Mouse (Mus musculus) cerebellum, adult 2 months (tissue): ENCODE data around the gene 4931428L18Rik. TPM values are rescaled to one million over a fixed set of nuclear protein-coding genes. Genes with fewer than 3 reads are reported as not detected.
A peak's percentile ranks its signal among the peaks of the same experiment; 100 is the strongest.

Experiments
- DNase-seq, 2 experiments: peaks; one replicate each; pipeline ENCODE4 v3.0.0; 2021
- H3K27ac ChIP-seq: fragments of 200-500 bp; 2 replicates; pipeline ENCODE4 v1.5.1; 2012; ENCODE audit warnings: low read length, control low read depth, inconsistent platforms; ENCODE audit not compliant: insufficient read depth
- H3K27me3 ChIP-seq: fragments of 200-500 bp; 2 replicates; pipeline ENCODE4 v1.6.1; 2012; ENCODE audit warnings: inconsistent platforms, mild to moderate bottlenecking, low read length, moderate library complexity; ENCODE audit not compliant: control insufficient read depth, insufficient read depth
- H3K4me1 ChIP-seq: fragments of 200-500 bp; 2 replicates; pipeline ENCODE4 v1.6.1; 2011; ENCODE audit warnings: low read length; ENCODE audit not compliant: control insufficient read depth, insufficient read depth
- H3K4me3 ChIP-seq: fragments of 200-500 bp; replicated peaks from 2 replicates; pipeline ENCODE3; 2011; ENCODE audit warnings: mild to moderate bottlenecking, low read depth, low read length, control low read depth; ENCODE audit not compliant: insufficient read depth
- CTCF ChIP-seq: fragments of 200-500 bp; IDR thresholded peaks from 2 replicates; pipeline ENCODE4 v1.5.1; 2011; ENCODE audit warnings: low read depth, mild to moderate bottlenecking, control low read depth, low read length, moderate library complexity, borderline replicate concordance; ENCODE audit not compliant: insufficient read depth
- POLR2A ChIP-seq: fragments of 200-500 bp; IDR thresholded peaks from 2 replicates; pipeline ENCODE4 v1.6.1; 2011; ENCODE audit warnings: low read length, control low read depth, borderline replicate concordance; ENCODE audit not compliant: insufficient read depth
- WGBS: fragments of 180-500 bp; shearing (Covaris S2); methylation state at CpG from one replicate; pipeline ENCODE4 v1.1.7; 2018; 5-methylcytosine and 5-hydroxymethylcytosine counted together
- polyA plus RNA-seq: library from polyadenylated mRNA; depleted of rRNA; stranded (reverse); fragments of >200 nt; gene quantifications from 2 replicates; pipeline ENCODE4 v1.2.3, GENCODE M21; 2012

Gene 4931428L18Rik
- polyA plus RNA-seq, 1 experiment: not detected

- no peak for DNase-seq
- WGBS: 88% methylated on average over 7 of the region's 7 CpGs
- Histone ChIP-seq H3K4me1 (peaks cover 4% of the 10 kb centered on the region; the same call in 1 of the 2 replicates), H3K27ac (no peak overlapping the region), H3K27me3 (no peaks in the 10 kb centered on the region), H3K4me3 (no peak overlapping the region)
- TF ChIP-seq POLR2A: no peak
- no peak for TF ChIP-seq CTCF
Measured at GRCm38 (mm10) chr1:31165326-31166121, 57.0 kb downstream of the 4931428L18Rik start.

GRCm38 (mm10) chr1:31164527-31165189 is 57.8 kb downstream of the 4931428L18Rik start:
- Histone ChIP-seq H3K27me3 (no peaks in the 10 kb centered on the region), H3K4me3 (no peak overlapping the region), H3K27ac (no peak overlapping the region), H3K4me1 (peaks cover 4% of the 10 kb centered on the region; the same call in 1 of the 2 replicates)
- no peak for TF ChIP-seq POLR2A
- no peak for TF ChIP-seq CTCF
- DNase-seq: peak in 1 of 2 experiments; percentile 3
- WGBS: 31% methylated on average over 18 of the region's 18 CpGs

- H3K27me3 ChIP-seq: no peaks in the 10 kb centered on the region
- H3K27ac ChIP-seq: no peak overlapping the region
- DNase-seq: no peak
- WGBS: 90% methylated on average over 2 of the region's 2 CpGs
- no peak for TF ChIP-seq POLR2A
- TF ChIP-seq CTCF: no peak
- H3K4me3 ChIP-seq: no peak overlapping the region
- H3K4me1 ChIP-seq: no peaks in the 10 kb centered on the region
Measured at GRCm38 (mm10) chr1:31156884-31157283, 65.6 kb downstream of the 4931428L18Rik start.

- Histone ChIP-seq H3K27ac (no peak overlapping the region), H3K4me1 (no peaks in the 10 kb centered on the region), H3K27me3 (no peaks in the 10 kb centered on the region), H3K4me3 (no peak overlapping the region)
- DNase-seq: no peak
- TF ChIP-seq CTCF: no peak
- no peak for TF ChIP-seq POLR2A
- 89% methylated on average over 2 of the region's 2 CpGs for WGBS
Measured at GRCm38 (mm10) chr1:31156185-31156584, 66.3 kb downstream of the 4931428L18Rik start.

GRCm38 (mm10) chr1:31153793-31154349 is 68.6 kb downstream of the 4931428L18Rik start:
- peak; percentile 27 to 48 for DNase-seq
- Histone ChIP-seq H3K27ac (no peak overlapping the region), H3K4me3 (no peak overlapping the region), H3K4me1 (no peaks in the 10 kb centered on the region), H3K27me3 (no peaks in the 10 kb centered on the region)
- WGBS: 24% methylated on average over 7 of the region's 7 CpGs
- TF ChIP-seq CTCF: peak; percentile 59; the same call in 1 of the 2 replicates
- no peak for TF ChIP-seq POLR2A

GRCm38 (mm10) chr1:31152799-31153426 is 69.6 kb downstream of the 4931428L18Rik start:
- H3K27ac ChIP-seq: no peak overlapping the region
- H3K4me1 ChIP-seq: no peaks in the 10 kb centered on the region
- 65% methylated on average over 2 of the region's 2 CpGs for WGBS
- TF ChIP-seq CTCF (no peak; the same call in 1 of the 2 replicates), POLR2A (no peak)
- H3K27me3 ChIP-seq: no peaks in the 10 kb centered on the region
- no peak overlapping the region for H3K4me3 ChIP-seq
- no peak for DNase-seq

- DNase-seq: no peak
- H3K27me3 ChIP-seq: no peaks in the 10 kb centered on the region
- no peak for TF ChIP-seq CTCF
- TF ChIP-seq POLR2A: no peak
- H3K4me1 ChIP-seq: no peaks in the 10 kb centered on the region
- H3K4me3 ChIP-seq: no peak overlapping the region
- no peak overlapping the region for H3K27ac ChIP-seq
- whole genome bisulfite sequencing: 68% methylated on average over 3 of the region's 3 CpGs
Measured at GRCm38 (mm10) chr1:31150546-31150945, 71.9 kb downstream of the 4931428L18Rik start.
